ENCODE assay signal across 13 mouse cellular contexts in the genomic region with DNA sequence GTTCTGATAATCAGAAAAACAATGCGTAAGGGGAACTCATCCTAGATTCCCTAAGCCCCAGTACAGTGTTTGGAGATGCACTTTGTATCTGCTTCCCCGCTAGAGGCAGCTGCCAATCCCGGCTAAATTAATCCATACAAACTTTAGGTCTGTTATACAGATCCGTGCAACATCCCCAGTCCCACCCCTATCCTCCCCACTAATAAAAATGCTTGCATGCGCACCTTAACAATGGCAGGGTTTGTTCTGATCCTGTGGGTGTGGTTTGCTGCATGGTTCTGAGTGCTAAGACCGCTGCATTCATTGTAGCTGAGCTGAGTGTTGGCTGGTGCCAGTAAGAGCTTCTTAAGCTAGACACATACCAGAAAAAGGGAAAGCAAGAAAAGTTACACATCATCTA.
DNase-seq lines count a peak whose midpoint lies in the region; ATAC-seq and TF ChIP-seq lines count a peak whose summit lies in the region.
"Had no signal": no experiment of that assay in that cellular context is flagged by ENCODE, and none has a peak within 500 bp of the region (broad histone marks: within the 10 kb centered on the region; RNA-seq: fewer than 3 reads in every experiment).

No protein-coding gene starts in this region.

- no peaks in the 10 kb centered on the region for H3K9me3 ChIP-seq in neural tube, embryonic 11.5 days (ENCODE audit: control insufficient read depth, low read length)
- no peaks in the 10 kb centered on the region for H3K9me3 ChIP-seq in hindbrain, postnatal 0 days (ENCODE audit: low read length)
- H3K9me3 ChIP-seq: embryonic facial prominence, embryonic 15.5 days; heart, embryonic 15.5 days had no signal

- peaks cover 3% of the 10 kb centered on the region for H3K4me1 ChIP-seq in neural tube, embryonic 11.5 days (ENCODE audit: control insufficient read depth, insufficient read depth, low read length)
- no peaks in the 10 kb centered on the region for H3K4me1 ChIP-seq in hindbrain, postnatal 0 days (ENCODE audit: insufficient read depth, low read length)
- H3K4me1 ChIP-seq: embryonic facial prominence, embryonic 15.5 days; heart, embryonic 15.5 days had no signal

- no peak overlapping the region for H3K4me3 ChIP-seq in neural tube, embryonic 11.5 days (ENCODE audit: low read depth, low read length)
- no peak overlapping the region for H3K4me3 ChIP-seq in hindbrain, postnatal 0 days (ENCODE audit: low read length)
- H3K4me3 ChIP-seq: embryonic facial prominence, embryonic 15.5 days; heart, embryonic 15.5 days had no signal

- DNase-seq in frontal cortex, postnatal 10 days (ENCODE audit: low spot score in 2 of 2), result no peak
- DNase-seq in neural tube, embryonic 11.5 days (ENCODE audit: low spot score), result no peak
- no peak for DNase-seq in neural tube, embryonic 10.5 days (ENCODE audit: extremely low spot score, low spot score)
- no peak for DNase-seq in hindbrain, postnatal 0 days (ENCODE audit: low spot score)
- DNase-seq in urinary bladder, postnatal 10 days (ENCODE audit: low spot score), result no peak
- DNase-seq in lung, adult 18-20 months, result no peak
- DNase-seq: cerebellum, postnatal 14 days; thymus, adult 18-20 months had no signal

- 58% methylated on average over 6 of the region's 6 CpGs for WGBS in neural tube, embryonic 11.5 days
- WGBS in hindbrain, postnatal 0 days, result 59% methylated on average over 6 of the region's 6 CpGs

- ATAC-seq in frontal cortex, adult (ENCODE audit: low TSS enrichment), result peak; percentile 52
- peak; percentile 74 for ATAC-seq in neural tube, embryonic 11.5 days (ENCODE audit: insufficient read depth, low FRiP score, low TSS enrichment)
- no peak for ATAC-seq in hindbrain, postnatal 0 days
- ATAC-seq in megakaryocyte-erythroid progenitor cell, adult 5-6 weeks (replicated peaks; ENCODE audit: low FRiP score, low TSS enrichment, poor library complexity, severe bottlenecking), result no peak

- no peak overlapping the region for H3K4me2 ChIP-seq in neural tube, embryonic 11.5 days (ENCODE audit: low read depth)
- peak overlapping the region; percentile 30 for H3K4me2 ChIP-seq in hindbrain, postnatal 0 days (ENCODE audit: low read depth, low read length)
- H3K4me2 ChIP-seq: embryonic facial prominence, embryonic 15.5 days; heart, embryonic 15.5 days had no signal

- no peak overlapping the region for H3K27ac ChIP-seq in neural tube, embryonic 11.5 days (ENCODE audit: low read depth, low read length)
- no peak overlapping the region for H3K27ac ChIP-seq in hindbrain, postnatal 0 days
- H3K27ac ChIP-seq: embryonic facial prominence, embryonic 15.5 days; heart, embryonic 15.5 days; liver, embryonic 14.5 days had no signal

- no peak overlapping the region for H3K9ac ChIP-seq in neural tube, embryonic 11.5 days (ENCODE audit: low read length)
- H3K9ac ChIP-seq in hindbrain, postnatal 0 days (replicated peaks; ENCODE audit: low read length), result no peak overlapping the region
- H3K9ac ChIP-seq: embryonic facial prominence, embryonic 15.5 days; heart, embryonic 15.5 days; liver, embryonic 14.5 days had no signal

- no peaks in the 10 kb centered on the region for H3K27me3 ChIP-seq in neural tube, embryonic 11.5 days (ENCODE audit: control insufficient read depth, insufficient read depth, low read length)
- no peaks in the 10 kb centered on the region for H3K27me3 ChIP-seq in hindbrain, postnatal 0 days (ENCODE audit: insufficient read depth, low read length)
- H3K27me3 ChIP-seq: embryonic facial prominence, embryonic 15.5 days; heart, embryonic 15.5 days had no signal

- H3K36me3 ChIP-seq in neural tube, embryonic 11.5 days (ENCODE audit: control insufficient read depth, insufficient read depth, low read length), result no peaks in the 10 kb centered on the region
- no peaks in the 10 kb centered on the region; the same call in 1 of the 2 replicates for H3K36me3 ChIP-seq in hindbrain, postnatal 0 days (ENCODE audit: insufficient read depth, low read length)
- H3K36me3 ChIP-seq: embryonic facial prominence, embryonic 15.5 days had no signal

- no peak for TF ChIP-seq CTCF in hindbrain, postnatal 0 days (IDR thresholded peaks at IDR 0.05; ENCODE audit: low read depth)

Comparison
In these comparisons a context has a peak if more than half of its experiments do, and no peak if none do; other contexts are left out.
1. ATAC-seq: peak in frontal cortex, adult (single experiment) and neural tube, embryonic 11.5 days (single experiment); none in hindbrain, postnatal 0 days (single experiment) and megakaryocyte-erythroid progenitor cell, adult 5-6 weeks (single experiment).